Mouse (Mus musculus): Measurements from ENCODE around the gene Iqschfp. TPM values are rescaled to one million over a fixed set of nuclear protein-coding genes. Genes with fewer than 3 reads are reported as not detected.

Gene Iqschfp
- polyA plus RNA-seq, 1 experiment from 2014 or later, result not detected

DNA sequence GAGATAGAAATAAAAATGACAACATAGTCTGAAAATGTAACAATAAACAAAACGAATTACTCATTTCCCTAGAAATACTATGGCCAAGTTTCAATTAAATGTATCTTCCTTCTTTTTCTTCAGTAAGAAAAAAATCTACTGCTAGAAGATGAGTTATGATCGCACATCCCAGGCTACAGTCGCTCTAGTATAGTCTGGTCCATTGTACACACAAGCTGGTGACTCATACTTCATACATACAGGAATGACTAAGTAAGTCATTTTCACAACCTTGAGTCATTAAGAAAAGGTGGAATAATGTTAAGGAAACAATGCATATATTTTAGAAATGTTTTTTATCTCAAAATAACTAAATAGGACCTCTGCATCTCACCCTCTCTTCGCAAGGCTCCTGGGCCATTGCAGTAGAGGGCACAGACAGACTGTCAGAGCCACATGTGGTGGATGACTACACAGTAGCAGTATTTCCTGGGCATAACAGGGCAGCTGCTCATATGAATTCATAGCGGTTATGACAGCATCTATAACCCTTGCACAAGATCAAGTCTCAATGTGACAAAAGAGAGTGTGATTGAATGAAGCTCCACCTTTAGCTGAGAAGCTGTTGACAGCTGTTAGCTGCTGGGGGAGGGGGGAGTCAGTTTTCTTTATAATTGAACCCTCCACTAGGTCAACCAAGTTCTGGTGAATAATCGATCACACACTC, 70.1 kb downstream of the Iqschfp start:
- DNase-seq (no peak), ATAC-seq (no peak)
- H3K27ac ChIP-seq (ENCODE audit: low read depth), result no peak overlapping the region
- TF ChIP-seq EP300 (IDR thresholded peaks at IDR 0.05; ENCODE audit: low read depth), result no peak
- no peak for TF ChIP-seq CTCF (IDR thresholded peaks at IDR 0.05; ENCODE audit: low read depth)
- no peaks in the 10 kb centered on the region for H3K4me1 ChIP-seq (ENCODE audit: insufficient read depth)
- no peak overlapping the region for H3K9ac ChIP-seq (replicated peaks)
- 79% methylated on average over 6 of the region's 6 CpGs for WGBS (ENCODE audit: insufficient replicate concordance)
- H3K9me3 ChIP-seq (ENCODE audit: low read length), result no peaks in the 10 kb centered on the region
- no peaks in the 10 kb centered on the region for H3K27me3 ChIP-seq (ENCODE audit: insufficient read depth, low read length)
- H3K36me3 ChIP-seq (replicated peaks; ENCODE audit: insufficient read depth, low read length), result no peaks in the 10 kb centered on the region
- no peak overlapping the region for H3K4me2 ChIP-seq (ENCODE audit: low read depth, low read length)
- no peak overlapping the region for H3K4me3 ChIP-seq (ENCODE audit: low read depth, low read length)

DNA sequence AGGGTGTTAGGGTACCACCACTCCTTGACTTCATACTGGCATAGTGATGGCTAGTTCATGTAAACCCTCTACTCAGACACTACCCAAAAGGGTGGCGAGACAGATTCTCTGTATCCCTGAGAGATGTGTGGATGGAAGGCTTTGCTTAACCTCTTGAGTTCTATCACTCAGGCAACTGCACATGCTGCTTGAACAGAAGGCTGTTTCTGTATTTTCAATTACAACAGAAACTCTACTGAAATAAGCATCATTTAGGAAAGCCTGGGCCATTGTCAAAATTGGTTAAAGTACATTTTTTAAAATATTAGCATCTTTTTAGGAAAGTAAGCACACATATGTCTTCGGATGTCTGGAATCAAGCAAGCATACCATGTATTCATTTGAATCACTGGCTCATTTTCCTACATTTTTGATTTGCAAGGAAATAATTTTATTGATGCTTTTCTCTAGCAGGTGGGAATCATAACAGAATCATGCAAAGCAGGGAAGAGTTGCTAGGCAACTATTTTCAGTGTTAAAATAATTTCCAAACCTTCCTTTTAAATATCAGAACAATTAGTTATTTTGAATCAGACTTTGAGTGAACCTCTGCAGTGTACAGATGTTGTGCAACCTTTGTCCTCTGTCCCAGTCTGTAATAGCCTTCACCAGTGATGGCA, 82.4 kb downstream of the Iqschfp start:
- ATAC-seq, result no peak
- no peaks in the 10 kb centered on the region for H3K36me3 ChIP-seq (replicated peaks; ENCODE audit: insufficient read depth, low read length)
- no peaks in the 10 kb centered on the region for H3K4me1 ChIP-seq (ENCODE audit: insufficient read depth)
- no peak overlapping the region for H3K27ac ChIP-seq (ENCODE audit: low read depth)
- TF ChIP-seq CTCF (IDR thresholded peaks at IDR 0.05; ENCODE audit: low read depth), result no peak
- no peak for TF ChIP-seq EP300 (IDR thresholded peaks at IDR 0.05; ENCODE audit: low read depth)
- H3K4me2 ChIP-seq (ENCODE audit: low read depth, low read length), result no peak overlapping the region
- 71% methylated on average over 2 of the region's 2 CpGs for WGBS (ENCODE audit: insufficient replicate concordance)
- H3K9me3 ChIP-seq (ENCODE audit: low read length), result no peaks in the 10 kb centered on the region
- H3K9ac ChIP-seq (replicated peaks), result no peak overlapping the region
- DNase-seq, result no peak
- no peak overlapping the region for H3K4me3 ChIP-seq (ENCODE audit: low read depth, low read length)
- H3K27me3 ChIP-seq (ENCODE audit: insufficient read depth, low read length), result no peaks in the 10 kb centered on the region

GRCm38 (mm10) chr3:67980006-67980405, 88.0 kb downstream of the Iqschfp start:
- Histone ChIP-seq H3K36me3 (replicated peaks; ENCODE audit: insufficient read depth, low read length) (no peaks in the 10 kb centered on the region), H3K27me3 (ENCODE audit: insufficient read depth, low read length) (no peaks in the 10 kb centered on the region), H3K27ac (ENCODE audit: low read depth) (no peak overlapping the region), H3K4me2 (ENCODE audit: low read depth, low read length) (no peak overlapping the region), H3K9me3 (ENCODE audit: low read length) (no peaks in the 10 kb centered on the region), H3K9ac (replicated peaks) (no peak overlapping the region), H3K4me1 (ENCODE audit: insufficient read depth) (no peaks in the 10 kb centered on the region), H3K4me3 (ENCODE audit: low read depth, low read length) (no peak overlapping the region)
- WGBS (ENCODE audit: insufficient replicate concordance), result 67% methylated on average over 1 of the region's 1 CpGs
- TF ChIP-seq EP300 (IDR thresholded peaks at IDR 0.05; ENCODE audit: low read depth), result no peak
- TF ChIP-seq CTCF (IDR thresholded peaks at IDR 0.05; ENCODE audit: low read depth), result no peak
- ATAC-seq, result no peak
- no peak for DNase-seq

DNA sequence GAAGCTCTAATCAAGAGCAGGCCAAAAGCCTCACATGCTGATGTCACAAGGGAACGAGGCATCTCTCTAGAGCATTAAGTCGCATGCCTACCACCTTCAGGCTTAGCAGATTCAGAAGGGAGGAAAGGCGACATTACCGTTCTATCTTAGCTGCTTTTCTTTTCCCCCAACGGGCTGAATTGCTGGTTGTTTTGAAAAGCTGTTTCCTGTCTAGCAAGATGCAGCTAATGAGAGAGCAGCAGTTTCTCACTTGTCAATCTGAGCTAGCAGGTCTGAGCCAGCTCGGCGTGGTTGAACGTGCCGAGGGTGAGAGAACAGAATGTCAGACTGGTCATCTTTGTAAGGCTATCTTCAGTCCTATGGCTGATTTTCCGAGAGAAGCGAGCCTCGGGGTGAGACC, 91.3 kb downstream of the Iqschfp start:
- DNase-seq, result no peak
- ATAC-seq, result no peak

DNA sequence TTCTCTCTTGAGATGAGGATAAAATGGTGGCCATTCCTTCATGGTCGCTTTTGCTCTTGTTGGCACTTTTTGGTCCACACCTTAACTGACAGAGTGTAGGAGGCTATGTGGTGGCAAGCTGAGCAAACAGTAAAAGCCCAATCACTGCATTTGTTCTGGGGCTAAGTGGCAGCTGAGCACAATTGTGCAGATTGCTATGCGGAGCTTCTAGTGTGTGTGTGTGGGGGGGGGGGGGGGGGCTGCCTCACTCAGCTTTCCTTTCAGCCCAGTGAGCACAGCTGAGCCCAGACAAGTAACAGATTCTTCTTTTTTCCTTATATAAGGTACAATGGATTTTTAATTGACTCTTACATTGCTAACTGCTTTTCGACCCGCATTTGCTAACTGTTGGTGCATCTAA, 110.4 kb downstream of the Iqschfp start:
- H3K4me3 ChIP-seq (ENCODE audit: low read depth, low read length), result no peak overlapping the region
- H3K4me1 ChIP-seq (ENCODE audit: insufficient read depth), result no peaks in the 10 kb centered on the region
- 72% methylated on average over 4 of the region's 4 CpGs for WGBS (ENCODE audit: insufficient replicate concordance)
- no peak overlapping the region for H3K9ac ChIP-seq (replicated peaks)
- TF ChIP-seq CTCF (IDR thresholded peaks at IDR 0.05; ENCODE audit: low read depth), result no peak
- TF ChIP-seq EP300 (IDR thresholded peaks at IDR 0.05; ENCODE audit: low read depth), result no peak
- no peak overlapping the region for H3K4me2 ChIP-seq (ENCODE audit: low read depth, low read length)
- H3K9me3 ChIP-seq (ENCODE audit: low read length), result no peaks in the 10 kb centered on the region
- H3K27ac ChIP-seq (ENCODE audit: low read depth), result no peak overlapping the region
- DNase-seq (no peak), ATAC-seq (no peak)
- no peaks in the 10 kb centered on the region for H3K27me3 ChIP-seq (ENCODE audit: insufficient read depth, low read length)
- no peaks in the 10 kb centered on the region for H3K36me3 ChIP-seq (replicated peaks; ENCODE audit: insufficient read depth, low read length)

More for the DNA sequence above, 91.3 kb downstream of the Iqschfp start:
- no peak overlapping the region for H3K9ac ChIP-seq (replicated peaks)
- H3K9me3 ChIP-seq (ENCODE audit: low read length), result no peaks in the 10 kb centered on the region
- H3K27me3 ChIP-seq (ENCODE audit: insufficient read depth, low read length), result no peaks in the 10 kb centered on the region
- H3K4me1 ChIP-seq (ENCODE audit: insufficient read depth), result no peaks in the 10 kb centered on the region
- 35% methylated on average over 12 of the region's 12 CpGs for WGBS (ENCODE audit: insufficient replicate concordance)
- no peak overlapping the region for H3K27ac ChIP-seq (ENCODE audit: low read depth)
- H3K36me3 ChIP-seq (replicated peaks; ENCODE audit: insufficient read depth, low read length), result no peaks in the 10 kb centered on the region
- TF ChIP-seq CTCF (IDR thresholded peaks at IDR 0.05; ENCODE audit: low read depth) (no peak), EP300 (IDR thresholded peaks at IDR 0.05; ENCODE audit: low read depth) (no peak)
- no peak overlapping the region for H3K4me2 ChIP-seq (ENCODE audit: low read depth, low read length)
- no peak overlapping the region for H3K4me3 ChIP-seq (ENCODE audit: low read depth, low read length)

DNA sequence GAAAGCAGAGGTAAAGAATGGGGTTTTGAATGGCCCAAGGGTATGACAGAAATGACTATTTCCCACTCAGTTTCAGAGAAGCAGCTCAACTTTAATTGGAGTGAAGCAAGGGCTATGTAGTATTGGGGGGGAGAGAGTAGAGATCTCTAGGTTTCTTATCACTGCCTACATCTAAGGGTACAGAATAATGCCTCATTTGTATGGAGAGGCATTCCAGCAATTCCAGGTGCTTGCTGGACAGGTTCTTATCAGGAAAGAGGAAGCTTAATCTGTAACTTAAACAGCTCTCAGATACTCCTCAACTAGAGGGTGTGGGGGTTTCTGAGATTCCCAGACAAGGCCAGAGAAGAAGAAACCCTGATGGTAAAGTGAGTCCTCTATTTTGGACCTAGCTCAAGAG, 120.3 kb downstream of the Iqschfp start:
- no peaks in the 10 kb centered on the region for H3K9me3 ChIP-seq (ENCODE audit: low read length)
- TF ChIP-seq EP300 (IDR thresholded peaks at IDR 0.05; ENCODE audit: low read depth) (no peak), CTCF (IDR thresholded peaks at IDR 0.05; ENCODE audit: low read depth) (no peak)
- no peaks in the 10 kb centered on the region for H3K27me3 ChIP-seq (ENCODE audit: insufficient read depth, low read length)
- no peak overlapping the region for H3K9ac ChIP-seq (replicated peaks)
- H3K4me3 ChIP-seq (ENCODE audit: low read depth, low read length), result no peak overlapping the region
- H3K27ac ChIP-seq (ENCODE audit: low read depth), result no peak overlapping the region
- ATAC-seq (no peak), DNase-seq (no peak)
- H3K4me2 ChIP-seq (ENCODE audit: low read depth, low read length), result no peak overlapping the region
- no peaks in the 10 kb centered on the region for H3K4me1 ChIP-seq (ENCODE audit: insufficient read depth)
- H3K36me3 ChIP-seq (replicated peaks; ENCODE audit: insufficient read depth, low read length), result no peaks in the 10 kb centered on the region

All from liver, postnatal 0 days (tissue).